Mouse (Mus musculus): ENCODE data around the gene Thbs3.

DNA sequence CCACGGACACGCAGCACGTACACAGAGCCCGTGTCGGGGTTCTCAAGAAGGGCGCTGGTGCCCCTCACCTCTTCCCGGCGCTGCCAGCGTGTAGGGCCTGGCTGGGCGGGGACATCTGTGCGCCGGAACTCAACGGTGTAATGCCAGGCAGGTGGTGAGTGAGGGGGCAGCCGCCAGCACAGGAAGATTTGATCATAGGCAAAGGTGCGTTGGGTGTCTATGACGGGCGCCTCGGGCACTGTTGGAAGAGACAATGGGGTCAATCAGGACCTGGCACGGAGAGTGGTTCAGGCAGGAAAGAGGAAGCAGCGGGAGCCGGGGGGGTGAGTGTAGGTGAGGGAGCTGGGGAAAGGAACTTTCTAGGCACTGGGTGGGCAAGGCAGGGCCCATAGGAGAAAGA, 22.7 kb downstream of the Thbs3 start:
- TF ChIP-seq CTCF (IDR thresholded peaks at IDR 0.05; ENCODE audit: low read depth, low read length) (no peak), POLR2A (IDR thresholded peaks at IDR 0.05; ENCODE audit: borderline replicate concordance, low read depth, low read length) (no peak)

Measured in bone marrow macrophage, adult 2 months (primary cell).